Mouse (Mus musculus): ENCODE measurements around the gene Cdc34b. TPM values are rescaled to one million over a fixed set of nuclear protein-coding genes. Genes with fewer than 3 reads are reported as not detected.
A peak's percentile ranks its signal among the peaks of the same experiment; 100 is the strongest.

Cdc34b gene
- polyA plus RNA-seq, 1 experiment from 2014 or later = not detected

GRCm38 (mm10) chr11:94752946-94753713 is 11.5 kb downstream of the Cdc34b start:
- 47% methylated on average over 2 of the region's 2 CpGs for whole genome bisulfite sequencing
- Histone ChIP-seq H3K36me3 (no peaks in the 10 kb centered on the region), H3K27me3 (no peaks in the 10 kb centered on the region), H3K4me1 (no peaks in the 10 kb centered on the region), H3K4me3 (no peak overlapping the region), H3K9me3 (no peaks in the 10 kb centered on the region), H3K9ac (no peak overlapping the region), H3K27ac (no peak overlapping the region), H3K4me2 (no peak overlapping the region)
- ATAC-seq (ENCODE audit: insufficient number of reproducible peaks, low FRiP score, low TSS enrichment, low read depth) = no peak

GRCm38 (mm10) chr11:94759916-94760315 is 18.3 kb downstream of the Cdc34b start:
- Histone ChIP-seq H3K4me3 (no peak overlapping the region), H3K9me3 (no peaks in the 10 kb centered on the region), H3K4me2 (no peak overlapping the region), H3K4me1 (peaks cover 5% of the 10 kb centered on the region), H3K36me3 (no peaks in the 10 kb centered on the region), H3K27ac (0 out of 2 replicates have a peak overlapping the region, but pooled peaks have one; percentile 17), H3K9ac (no peak overlapping the region), H3K27me3 (no peaks in the 10 kb centered on the region)
- ATAC-seq (ENCODE audit: insufficient number of reproducible peaks, low FRiP score, low TSS enrichment, low read depth) = no peak
- 66% methylated on average over 6 of the region's 6 CpGs for WGBS

GRCm38 (mm10) chr11:94760364-94760763 is 18.8 kb downstream of the Cdc34b start:
- Histone ChIP-seq H3K9me3 (no peaks in the 10 kb centered on the region), H3K27me3 (no peaks in the 10 kb centered on the region), H3K36me3 (no peaks in the 10 kb centered on the region), H3K9ac (no peak overlapping the region), H3K4me2 (no peak overlapping the region), H3K4me1 (peaks cover 5% of the 10 kb centered on the region), H3K4me3 (no peak overlapping the region), H3K27ac (0 out of 2 replicates have a peak overlapping the region, but pooled peaks have one; percentile 17)
- no peak; the same call in 1 of the 2 replicates for ATAC-seq (ENCODE audit: insufficient number of reproducible peaks, low FRiP score, low TSS enrichment, low read depth)
- 60% methylated on average over 3 of the region's 3 CpGs for WGBS

GRCm38 (mm10) chr11:94760799-94761198 is 19.2 kb downstream of the Cdc34b start:
- Histone ChIP-seq H3K9me3 (no peaks in the 10 kb centered on the region), H3K27me3 (no peaks in the 10 kb centered on the region), H3K36me3 (no peaks in the 10 kb centered on the region), H3K27ac (no peak overlapping the region), H3K4me3 (no peak overlapping the region), H3K9ac (no peak overlapping the region), H3K4me1 (peaks cover 5% of the 10 kb centered on the region), H3K4me2 (no peak overlapping the region)
- ATAC-seq (ENCODE audit: insufficient number of reproducible peaks, low FRiP score, low TSS enrichment, low read depth) = no peak
- WGBS = 64% methylated on average over 7 of the region's 7 CpGs

GRCm38 (mm10) chr11:94762281-94762680 is 20.7 kb downstream of the Cdc34b start:
- Histone ChIP-seq H3K9me3 (no peaks in the 10 kb centered on the region), H3K27me3 (no peaks in the 10 kb centered on the region), H3K4me1 (peaks cover 5% of the 10 kb centered on the region), H3K4me3 (no peak overlapping the region), H3K27ac (no peak overlapping the region), H3K36me3 (no peaks in the 10 kb centered on the region), H3K9ac (no peak overlapping the region), H3K4me2 (no peak overlapping the region)
- ATAC-seq (ENCODE audit: insufficient number of reproducible peaks, low FRiP score, low TSS enrichment, low read depth) = no peak
- 87% methylated on average over 1 of the region's 1 CpGs for WGBS

GRCm38 (mm10) chr11:94762775-94763174 is 21.2 kb downstream of the Cdc34b start:
- ATAC-seq (ENCODE audit: insufficient number of reproducible peaks, low FRiP score, low TSS enrichment, low read depth) = no peak
- Histone ChIP-seq H3K9ac (no peak overlapping the region), H3K27me3 (no peaks in the 10 kb centered on the region), H3K4me2 (no peak overlapping the region), H3K4me3 (no peak overlapping the region), H3K4me1 (peaks cover 5% of the 10 kb centered on the region), H3K36me3 (no peaks in the 10 kb centered on the region), H3K27ac (no peak overlapping the region), H3K9me3 (no peaks in the 10 kb centered on the region)
- 35% methylated on average over 6 of the region's 6 CpGs for whole genome bisulfite sequencing

- Histone ChIP-seq H3K9me3 (no peaks in the 10 kb centered on the region), H3K27ac (no peak overlapping the region), H3K36me3 (no peaks in the 10 kb centered on the region), H3K9ac (no peak overlapping the region), H3K4me2 (no peak overlapping the region), H3K4me3 (no peak overlapping the region), H3K4me1 (no peaks in the 10 kb centered on the region), H3K27me3 (no peaks in the 10 kb centered on the region)
- no peak for ATAC-seq (ENCODE audit: insufficient number of reproducible peaks, low FRiP score, low TSS enrichment, low read depth)
- WGBS = 97% methylated on average over 2 of the region's 2 CpGs
Measured at GRCm38 (mm10) chr11:94767241-94767640, 25.7 kb downstream of the Cdc34b start.

- H3K4me3 ChIP-seq = no peak overlapping the region
- 47% methylated on average over 3 of the region's 3 CpGs for WGBS
- no peak for ATAC-seq (ENCODE audit: insufficient number of reproducible peaks, low FRiP score, low TSS enrichment, low read depth)
- no peak overlapping the region for H3K9ac ChIP-seq
- no peaks in the 10 kb centered on the region for H3K36me3 ChIP-seq
- H3K4me1 ChIP-seq = no peaks in the 10 kb centered on the region
- no peaks in the 10 kb centered on the region for H3K27me3 ChIP-seq
- no peaks in the 10 kb centered on the region for H3K9me3 ChIP-seq
- no peak overlapping the region for H3K4me2 ChIP-seq
- H3K27ac ChIP-seq = no peak overlapping the region
Measured at GRCm38 (mm10) chr11:94772363-94773055, 30.9 kb downstream of the Cdc34b start.

- no peak overlapping the region for H3K27ac ChIP-seq
- H3K4me1 ChIP-seq = no peaks in the 10 kb centered on the region
- H3K9me3 ChIP-seq = no peaks in the 10 kb centered on the region
- no peaks in the 10 kb centered on the region for H3K36me3 ChIP-seq
- no peaks in the 10 kb centered on the region for H3K27me3 ChIP-seq
- no peak for ATAC-seq (ENCODE audit: insufficient number of reproducible peaks, low FRiP score, low TSS enrichment, low read depth)
- no peak overlapping the region for H3K4me3 ChIP-seq
- no peak overlapping the region for H3K9ac ChIP-seq
- H3K4me2 ChIP-seq = no peak overlapping the region
- WGBS = 77% methylated on average over 1 of the region's 1 CpGs
Measured at GRCm38 (mm10) chr11:94773851-94774250, 32.3 kb downstream of the Cdc34b start.

GRCm38 (mm10) chr11:94774887-94775497 is 33.4 kb downstream of the Cdc34b start:
- Histone ChIP-seq H3K4me3 (no peak overlapping the region), H3K36me3 (no peaks in the 10 kb centered on the region), H3K4me1 (no peaks in the 10 kb centered on the region), H3K27me3 (no peaks in the 10 kb centered on the region), H3K9me3 (no peaks in the 10 kb centered on the region), H3K4me2 (no peak overlapping the region), H3K27ac (no peak overlapping the region), H3K9ac (no peak overlapping the region)
- 84% methylated on average over 5 of the region's 5 CpGs for WGBS
- no peak for ATAC-seq (ENCODE audit: insufficient number of reproducible peaks, low FRiP score, low TSS enrichment, low read depth)

- Histone ChIP-seq H3K4me1 (no peaks in the 10 kb centered on the region), H3K36me3 (no peaks in the 10 kb centered on the region), H3K9me3 (no peaks in the 10 kb centered on the region), H3K4me3 (no peak within 1 kb of the TSS), H3K9ac (no peak within 1 kb of the TSS), H3K4me2 (no peak within 1 kb of the TSS), H3K27me3 (no peaks in the 10 kb centered on the region), H3K27ac (no peak within 1 kb of the TSS)
- no peak for ATAC-seq (ENCODE audit: insufficient number of reproducible peaks, low FRiP score, low TSS enrichment, low read depth)
Measured at GRCm38 (mm10) chr11:94782603-94783002, 41.0 kb downstream of the Cdc34b start, which contains the start of gene Tmem92. Gene Tmem92 (minus strand): TSS chr11:94782703.

GRCm38 (mm10) chr11:94785247-94785646 is 43.7 kb downstream of the Cdc34b start:
- Histone ChIP-seq H3K4me1 (no peaks in the 10 kb centered on the region), H3K9me3 (no peaks in the 10 kb centered on the region), H3K36me3 (no peaks in the 10 kb centered on the region), H3K4me2 (no peak overlapping the region), H3K9ac (no peak overlapping the region), H3K27me3 (no peaks in the 10 kb centered on the region), H3K27ac (no peak overlapping the region), H3K4me3 (no peak overlapping the region)
- no peak for ATAC-seq (ENCODE audit: insufficient number of reproducible peaks, low FRiP score, low TSS enrichment, low read depth)
- 4% methylated on average over 2 of the region's 2 CpGs for WGBS

All from limb, embryonic 15.5 days (tissue).